Mouse (Mus musculus): ENCODE results near the gene Mrpl12. TPM values are rescaled to one million over a fixed set of nuclear protein-coding genes. Genes with fewer than 3 reads are reported as not detected.

The Mrpl12 gene
- polyA plus RNA-seq, 1 experiment from 2014 or later, result 118 TPM

DNA sequence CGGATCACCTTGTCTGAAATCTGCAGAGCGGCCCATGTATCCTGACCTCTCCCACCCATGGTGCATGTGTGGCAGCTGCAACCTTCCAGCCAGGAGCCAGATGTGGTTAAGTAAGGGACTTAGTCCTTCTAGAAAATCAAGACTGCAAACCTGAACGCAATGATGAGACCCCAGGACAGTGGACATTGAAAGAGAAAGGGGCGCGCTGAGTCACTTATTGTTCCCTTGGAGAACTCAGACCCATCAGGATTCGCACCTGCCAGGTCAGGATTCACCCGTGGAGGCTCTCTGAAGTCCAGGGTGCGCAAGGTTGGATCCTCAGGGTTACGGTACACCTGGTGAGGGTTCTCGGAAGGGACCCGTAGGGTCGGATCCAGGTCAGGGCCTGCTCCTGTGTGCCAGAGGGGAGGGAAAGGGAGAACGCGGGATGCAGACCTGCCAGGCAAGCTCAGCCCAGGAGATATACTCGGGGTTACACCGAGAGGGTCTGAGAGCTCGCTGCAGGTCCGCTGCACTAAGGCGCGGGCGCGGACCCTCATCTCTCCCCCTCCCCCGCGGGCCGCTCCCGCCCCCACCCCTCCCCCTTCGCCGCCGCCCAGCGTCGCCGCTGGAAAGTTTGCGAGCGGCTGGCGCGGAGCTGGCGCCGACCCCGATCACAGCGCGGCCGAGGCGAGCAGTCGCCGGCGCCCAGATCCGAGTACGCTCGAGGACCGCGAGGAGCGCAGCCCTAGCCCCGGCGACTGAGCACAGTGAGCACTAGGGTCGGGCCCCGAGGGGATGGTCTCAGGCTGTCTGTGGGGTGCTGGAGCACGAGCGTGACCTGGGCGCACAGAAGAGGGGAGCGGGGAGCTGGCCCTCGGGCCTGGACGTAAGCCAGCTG, 45.9 kb downstream of the Mrpl12 start, which contains the start of gene Gcgr:
Gcgr (plus strand) TSS at position 615 of the 880 bp plus-strand sequence.
- no peak for ATAC-seq (ENCODE audit: low FRiP score, low read depth)
- H3K4me3 ChIP-seq, result peak within 1 kb of the TSS; percentile 37
- 8% methylated on average over 50 of the region's 62 CpGs for WGBS
- H3K4me2 ChIP-seq (replicated peaks), result peak within 1 kb of the TSS; percentile 54
- no peaks in the 10 kb centered on the region for H3K36me3 ChIP-seq
- no peak within 1 kb of the TSS for H3K27ac ChIP-seq (replicated peaks)
- H3K9me3 ChIP-seq, result no peaks in the 10 kb centered on the region
- peak within 1 kb of the TSS; percentile 50 for H3K9ac ChIP-seq (replicated peaks)
- peaks cover 77% of the 10 kb centered on the region for H3K27me3 ChIP-seq
- H3K4me1 ChIP-seq, result peaks cover 8% of the 10 kb centered on the region

- H3K36me3 ChIP-seq, result no peaks in the 10 kb centered on the region
- H3K27me3 ChIP-seq, result peaks cover 85% of the 10 kb centered on the region
- 28% methylated on average over 9 of the region's 9 CpGs for WGBS
- H3K4me1 ChIP-seq, result peaks cover 8% of the 10 kb centered on the region
- ATAC-seq (ENCODE audit: low FRiP score, low read depth), result no peak
- H3K9ac ChIP-seq (replicated peaks), result no peak overlapping the region
- H3K27ac ChIP-seq (replicated peaks), result no peak overlapping the region
- H3K9me3 ChIP-seq, result no peaks in the 10 kb centered on the region
- no peak overlapping the region for H3K4me3 ChIP-seq
- no peak overlapping the region for H3K4me2 ChIP-seq (replicated peaks)
Measured at GRCm38 (mm10) chr11:120531646-120532045, 47.2 kb downstream of the Mrpl12 start.

DNA sequence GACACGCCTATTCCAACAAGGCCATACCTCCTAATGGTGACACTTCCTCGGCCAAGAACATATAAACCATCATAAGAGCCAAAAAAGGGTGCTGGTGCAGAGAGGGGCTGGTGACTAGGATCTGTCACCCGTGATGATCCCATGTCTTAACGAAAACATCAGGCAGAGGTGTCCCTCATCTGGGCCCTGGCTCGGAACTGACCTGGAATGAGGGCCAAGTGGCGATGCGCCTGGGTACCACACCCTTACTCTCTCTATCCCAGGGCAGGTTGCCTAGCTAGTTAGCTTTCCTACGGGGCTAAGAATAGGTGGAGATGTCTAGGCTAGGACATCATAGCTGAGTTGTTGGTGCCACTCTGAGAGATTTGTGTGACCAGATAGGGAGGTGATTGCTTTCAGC, 49.7 kb downstream of the Mrpl12 start:
- H3K9me3 ChIP-seq, result no peaks in the 10 kb centered on the region
- peaks cover 14% of the 10 kb centered on the region for H3K4me1 ChIP-seq
- no peak overlapping the region for H3K27ac ChIP-seq (replicated peaks)
- H3K27me3 ChIP-seq, result peaks cover 77% of the 10 kb centered on the region
- WGBS, result 87% methylated on average over 8 of the region's 8 CpGs
- no peak overlapping the region for H3K9ac ChIP-seq (replicated peaks)
- ATAC-seq (ENCODE audit: low FRiP score, low read depth), result no peak
- no peak overlapping the region for H3K4me3 ChIP-seq
- H3K36me3 ChIP-seq, result no peaks in the 10 kb centered on the region
- no peak overlapping the region for H3K4me2 ChIP-seq (replicated peaks)

DNA sequence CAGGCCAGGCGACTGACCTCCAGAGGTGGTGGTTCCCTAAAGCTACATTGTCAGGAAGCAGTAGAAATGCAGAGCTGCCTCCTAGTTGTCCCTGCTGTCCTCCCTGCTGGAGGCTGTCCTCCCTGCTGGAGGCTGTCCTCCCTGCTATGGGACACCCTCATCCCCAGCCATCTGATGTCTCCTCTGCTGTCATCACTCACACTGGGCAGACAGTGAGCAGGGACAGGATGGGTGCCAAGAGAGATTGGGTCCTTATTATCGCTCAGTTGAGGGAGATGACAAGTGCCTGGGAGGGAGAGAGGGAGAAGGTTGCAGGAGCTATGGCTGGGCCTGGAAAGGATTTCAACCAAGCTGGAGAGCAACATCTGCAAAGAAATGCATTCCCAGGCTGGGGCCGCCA, 50.7 kb downstream of the Mrpl12 start:
- Histone ChIP-seq H3K36me3 (no peaks in the 10 kb centered on the region), H3K27me3 (peaks cover 66% of the 10 kb centered on the region), H3K4me3 (no peak overlapping the region), H3K9ac (replicated peaks) (no peak overlapping the region), H3K4me1 (peaks cover 24% of the 10 kb centered on the region), H3K27ac (replicated peaks) (no peak overlapping the region), H3K9me3 (no peaks in the 10 kb centered on the region), H3K4me2 (replicated peaks) (no peak overlapping the region)
- no peak for ATAC-seq (ENCODE audit: low FRiP score, low read depth)
- 84% methylated on average over 3 of the region's 3 CpGs for WGBS

DNA sequence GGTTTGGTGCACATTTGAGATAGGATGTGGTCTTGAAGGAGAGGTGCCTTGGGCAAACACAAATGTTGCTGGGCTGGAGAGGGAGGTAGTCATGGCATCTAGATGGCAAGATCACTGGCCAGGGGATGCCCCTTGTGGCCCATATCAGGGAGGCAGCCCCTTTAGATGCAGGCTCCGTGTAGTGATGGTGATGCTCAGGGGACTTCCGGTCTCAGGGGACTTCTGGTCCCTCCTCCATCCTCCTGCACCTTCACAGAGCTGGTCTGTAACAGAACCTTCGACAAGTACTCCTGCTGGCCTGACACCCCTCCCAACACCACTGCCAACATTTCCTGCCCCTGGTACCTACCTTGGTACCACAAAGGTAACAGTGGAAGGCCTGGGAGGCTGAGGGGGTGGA, 51.4 kb downstream of the Mrpl12 start:
- no peak overlapping the region for H3K27ac ChIP-seq (replicated peaks)
- no peak for ATAC-seq (ENCODE audit: low FRiP score, low read depth)
- no peak overlapping the region for H3K4me3 ChIP-seq
- H3K27me3 ChIP-seq, result peaks cover 59% of the 10 kb centered on the region
- H3K4me1 ChIP-seq, result peaks cover 18% of the 10 kb centered on the region
- H3K4me2 ChIP-seq (replicated peaks), result no peak overlapping the region
- H3K9me3 ChIP-seq, result no peaks in the 10 kb centered on the region
- H3K9ac ChIP-seq (replicated peaks), result no peak overlapping the region
- WGBS, result 81% methylated on average over 3 of the region's 3 CpGs
- H3K36me3 ChIP-seq, result no peaks in the 10 kb centered on the region

DNA sequence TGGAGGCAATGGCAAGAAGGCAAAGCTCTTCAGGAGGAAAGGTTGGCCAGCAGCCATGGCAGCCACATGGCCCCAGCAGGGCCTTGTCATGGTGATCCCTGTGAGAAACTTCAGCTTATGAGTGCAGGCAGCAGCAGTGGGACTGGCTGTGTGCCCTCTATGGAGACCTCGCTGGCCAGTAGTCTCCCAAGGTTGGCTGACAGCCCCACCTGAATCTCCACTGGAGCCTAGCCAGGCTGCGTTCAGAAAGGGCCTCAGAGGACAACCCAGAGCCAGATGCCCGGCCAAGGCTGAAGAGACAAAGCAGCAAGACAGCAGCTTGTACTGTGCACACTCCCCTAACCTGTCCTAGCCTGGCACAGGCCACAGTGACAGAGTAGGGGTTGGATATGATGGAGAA, 54.1 kb downstream of the Mrpl12 start:
- Histone ChIP-seq H3K4me2 (replicated peaks) (no peak overlapping the region), H3K9ac (replicated peaks) (no peak overlapping the region), H3K9me3 (no peaks in the 10 kb centered on the region), H3K4me1 (peaks cover 16% of the 10 kb centered on the region), H3K27ac (replicated peaks) (peak overlapping the region; percentile 76; the same call in 1 of the 2 replicates), H3K36me3 (peaks cover 19% of the 10 kb centered on the region), H3K4me3 (no peak overlapping the region), H3K27me3 (peaks cover 33% of the 10 kb centered on the region)
- 83% methylated on average over 3 of the region's 3 CpGs for WGBS
- ATAC-seq (ENCODE audit: low FRiP score, low read depth), result no peak

Other genes starting within 250 kb of the Mrpl12 start
- gene Actg1, start 136.1 kb upstream of the Mrpl12 start, polyA plus RNA-seq (2016; fragmentation: Nextera tagmentation; extraction: Ambion mirVana), result 3,175 and 3,231 TPM in 2 replicates
- 1.4 and 1.5 TPM in 2 replicates for gene Fscn2, start 123.1 kb upstream of the Mrpl12 start, polyA plus RNA-seq (2016; fragmentation: Nextera tagmentation; extraction: Ambion mirVana)
- 51.3 and 55.4 TPM in 2 replicates for gene Faap100, start 105.8 kb upstream of the Mrpl12 start, polyA plus RNA-seq (2016; fragmentation: Nextera tagmentation; extraction: Ambion mirVana)
- gene Nploc4, start 46.9 kb upstream of the Mrpl12 start, polyA plus RNA-seq (2016; fragmentation: Nextera tagmentation; extraction: Ambion mirVana), result 51.8 and 54.6 TPM in 2 replicates
- gene Tspan10, start 42.0 kb upstream of the Mrpl12 start, polyA plus RNA-seq (2016; fragmentation: Nextera tagmentation; extraction: Ambion mirVana), result not detected in 2 replicates
- gene Pde6g, start 31.1 kb upstream of the Mrpl12 start, polyA plus RNA-seq (2016; fragmentation: Nextera tagmentation; extraction: Ambion mirVana), result 0.20 TPM in 1 of 2 replicates, not detected in the other
- gene Oxld1, start 26.5 kb upstream of the Mrpl12 start, polyA plus RNA-seq (2016; fragmentation: Nextera tagmentation; extraction: Ambion mirVana), result 11.7 and 11.9 TPM in 2 replicates
- 30.1 and 35.1 TPM in 2 replicates for gene Ccdc137, start 26.5 kb upstream of the Mrpl12 start, polyA plus RNA-seq (2016; fragmentation: Nextera tagmentation; extraction: Ambion mirVana)
- 56.4 and 58.8 TPM in 2 replicates for gene Arl16, start 17.0 kb upstream of the Mrpl12 start, polyA plus RNA-seq (2016; fragmentation: Nextera tagmentation; extraction: Ambion mirVana)
- gene Slc25a10, start 7.2 kb downstream of the Mrpl12 start, polyA plus RNA-seq (2016; fragmentation: Nextera tagmentation; extraction: Ambion mirVana), result 37.7 and 38.8 TPM in 2 replicates
- gene Gcgr, start 46.1 kb downstream of the Mrpl12 start, polyA plus RNA-seq (2016; fragmentation: Nextera tagmentation; extraction: Ambion mirVana), result 0.18 and 0.29 TPM in 2 replicates
- gene Mcrip1, start 65.1 kb downstream of the Mrpl12 start, polyA plus RNA-seq (2016; fragmentation: Nextera tagmentation; extraction: Ambion mirVana), result 212 and 232 TPM in 2 replicates
- not detected in 2 replicates for gene Ppp1r27, start 66.5 kb downstream of the Mrpl12 start, polyA plus RNA-seq (2016; fragmentation: Nextera tagmentation; extraction: Ambion mirVana)
- gene P4hb, start 88.6 kb downstream of the Mrpl12 start, polyA plus RNA-seq (2016; fragmentation: Nextera tagmentation; extraction: Ambion mirVana), result 384 and 418 TPM in 2 replicates
- 504 and 557 TPM in 2 replicates for gene Arhgdia, start 97.0 kb downstream of the Mrpl12 start, polyA plus RNA-seq (2016; fragmentation: Nextera tagmentation; extraction: Ambion mirVana)
- 652 and 655 TPM in 2 replicates for gene Alyref, start 113.8 kb downstream of the Mrpl12 start, polyA plus RNA-seq (2016; fragmentation: Nextera tagmentation; extraction: Ambion mirVana)
- 165 and 182 TPM in 2 replicates for gene Anapc11, start 113.8 kb downstream of the Mrpl12 start, polyA plus RNA-seq (2016; fragmentation: Nextera tagmentation; extraction: Ambion mirVana)
- 0.98 TPM in 1 of 2 replicates, not detected in the other for gene Npb, start 123.9 kb downstream of the Mrpl12 start, polyA plus RNA-seq (2016; fragmentation: Nextera tagmentation; extraction: Ambion mirVana)
- gene Pcyt2, start 133.3 kb downstream of the Mrpl12 start, polyA plus RNA-seq (2016; fragmentation: Nextera tagmentation; extraction: Ambion mirVana), result 148 and 157 TPM in 2 replicates
- 40.4 and 48.2 TPM in 2 replicates for gene Sirt7, start 140.6 kb downstream of the Mrpl12 start, polyA plus RNA-seq (2016; fragmentation: Nextera tagmentation; extraction: Ambion mirVana)
- gene Mafg, start 149.0 kb downstream of the Mrpl12 start, polyA plus RNA-seq (2016; fragmentation: Nextera tagmentation; extraction: Ambion mirVana), result 33.3 and 36.8 TPM in 2 replicates
- 31.6 and 34.1 TPM in 2 replicates for gene Pycr1, start 159.2 kb downstream of the Mrpl12 start, polyA plus RNA-seq (2016; fragmentation: Nextera tagmentation; extraction: Ambion mirVana)
- 0.99 TPM in 1 of 2 replicates, not detected in the other for gene Myadml2, start 163.5 kb downstream of the Mrpl12 start, polyA plus RNA-seq (2016; fragmentation: Nextera tagmentation; extraction: Ambion mirVana)
- 0.58 and 0.87 TPM in 2 replicates for gene Notum, start 176.6 kb downstream of the Mrpl12 start, polyA plus RNA-seq (2016; fragmentation: Nextera tagmentation; extraction: Ambion mirVana)
- gene Aspscr1, start 188.4 kb downstream of the Mrpl12 start, polyA plus RNA-seq (2016; fragmentation: Nextera tagmentation; extraction: Ambion mirVana), result 149 and 154 TPM in 2 replicates
- gene Cenpx, start 229.1 kb downstream of the Mrpl12 start, polyA plus RNA-seq (2016; fragmentation: Nextera tagmentation; extraction: Ambion mirVana), result 120 and 121 TPM in 2 replicates
- gene Lrrc45, start 229.3 kb downstream of the Mrpl12 start, polyA plus RNA-seq (2016; fragmentation: Nextera tagmentation; extraction: Ambion mirVana), result 74.5 and 75.1 TPM in 2 replicates
- gene Rac3, start 236.9 kb downstream of the Mrpl12 start, polyA plus RNA-seq (2016; fragmentation: Nextera tagmentation; extraction: Ambion mirVana), result 70.5 and 74.2 TPM in 2 replicates
- gene Dcxr, start 242.7 kb downstream of the Mrpl12 start, polyA plus RNA-seq (2016; fragmentation: Nextera tagmentation; extraction: Ambion mirVana), result 11.8 and 14.6 TPM in 2 replicates
- 2.0 and 2.3 TPM in 2 replicates for gene Cbr2, start 247.5 kb downstream of the Mrpl12 start, polyA plus RNA-seq (2016; fragmentation: Nextera tagmentation; extraction: Ambion mirVana)

All from midbrain, embryonic 12.5 days (tissue).